Mouse (Mus musculus): ENCODE data around the gene Tcp11l1.

DNA sequence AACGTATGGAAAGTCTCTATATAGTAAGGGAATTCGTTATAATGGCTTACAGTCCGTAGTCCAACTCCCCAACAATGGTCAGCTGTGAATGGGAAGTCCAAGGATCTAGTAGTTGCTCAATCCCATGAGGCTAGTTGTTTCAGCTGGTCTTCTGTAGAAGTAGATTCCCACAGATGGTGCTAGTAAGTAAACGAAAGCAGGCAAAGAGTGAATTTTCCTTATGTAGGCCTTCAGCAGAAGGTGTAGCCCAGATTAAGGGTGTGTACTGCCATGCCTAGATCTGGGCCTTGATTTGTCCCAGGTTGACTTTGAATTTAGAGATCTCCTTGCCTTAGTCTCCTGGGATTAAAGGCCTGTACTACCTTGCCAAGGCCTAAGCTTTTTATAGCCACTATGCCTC lies 4.3 kb upstream of the Tcp11l1 start, which contains the start of gene Pin1rt1:
- TF ChIP-seq CTCF (IDR thresholded peaks at IDR 0.05; ENCODE audit: control insufficient read depth, insufficient read depth, low read length), result no peak
- TF ChIP-seq POLR2A (IDR thresholded peaks at IDR 0.05; ENCODE audit: borderline replicate concordance, control insufficient read depth, low read depth, low read length), result no peak

Measured in bone marrow, adult 2 months (tissue).